Mouse (Mus musculus) forebrain, embryonic 16.5 days (tissue): ENCODE measurements around the gene Ticam1. TPM values are rescaled to one million over a fixed set of nuclear protein-coding genes. Genes with fewer than 3 reads are reported as not detected.
"Not testable (repeated sequence)": the region's sequence is repeated elsewhere in the genome, so short reads cannot be mapped to it uniquely, and the experiment has no call there.

Experiments
- ATAC-seq: fragments of 200-750 bp; cut with Nextera tagmentation; 2 replicates; pipeline ENCODE4 v1.8.0; 2017; ENCODE audit warnings: mild to moderate bottlenecking, moderate library complexity
- H3K27ac ChIP-seq: fragments of 300-500 bp; sonication (generic); 2 replicates; pipeline ENCODE4 v1.5.1; 2014; ENCODE audit warnings: low read length, control low read depth
- H3K27me3 ChIP-seq: fragments of 300-500 bp; sonication (generic); replicated peaks from 2 replicates; pipeline ENCODE4 v1.6.1; 2014; ENCODE audit warnings: low read length; ENCODE audit not compliant: control insufficient read depth, insufficient read depth
- H3K36me3 ChIP-seq: fragments of 300-500 bp; sonication (generic); 2 replicates; pipeline ENCODE4 v1.6.1; 2014; ENCODE audit not compliant: control insufficient read depth, insufficient read depth
- H3K4me1 ChIP-seq: fragments of 300-500 bp; sonication (generic); replicated peaks from 2 replicates; pipeline ENCODE4 v1.6.1; 2014; ENCODE audit warnings: low read length; ENCODE audit not compliant: control insufficient read depth, insufficient read depth
- H3K4me2 ChIP-seq: fragments of 300-500 bp; sonication (generic); 2 replicates; pipeline ENCODE4 v1.6.1; 2014; ENCODE audit warnings: mild to moderate bottlenecking, low read length, control low read depth
- H3K4me3 ChIP-seq: fragments of 300-500 bp; sonication (generic); replicated peaks from 2 replicates; pipeline ENCODE4 v1.5.1; 2014; ENCODE audit warnings: mild to moderate bottlenecking, low read length, control low read depth
- H3K9ac ChIP-seq: fragments of 300-500 bp; sonication (generic); replicated peaks from 2 replicates; pipeline ENCODE4 v1.6.1; 2014; ENCODE audit warnings: low read depth, low read length, control low read depth
- H3K9me3 ChIP-seq: fragments of 300-500 bp; sonication (generic); 2 replicates; pipeline ENCODE4 v1.6.1; 2016; ENCODE audit warnings: low read length; ENCODE audit not compliant: control insufficient read depth
- WGBS: fragments of 180-500 bp; shearing (Covaris S2); extraction: QIAGEN DNeasy Blood & Tissue Kit; methylation state at CpG from one replicate; pipeline ENCODE4 v1.1.7; 2014; 5-methylcytosine and 5-hydroxymethylcytosine counted together
- polyA plus RNA-seq: library from polyadenylated mRNA; unstranded; fragments of >200 nt; fragmentation: Nextera tagmentation; extraction: Ambion mirVana; gene quantifications from 2 replicates; pipeline ENCODE4 v1.2.1, GENCODE M21; 2015

Gene Ticam1
- polyA plus RNA-seq, 1 experiment from 2014 or later: 1.6 TPM

DNA sequence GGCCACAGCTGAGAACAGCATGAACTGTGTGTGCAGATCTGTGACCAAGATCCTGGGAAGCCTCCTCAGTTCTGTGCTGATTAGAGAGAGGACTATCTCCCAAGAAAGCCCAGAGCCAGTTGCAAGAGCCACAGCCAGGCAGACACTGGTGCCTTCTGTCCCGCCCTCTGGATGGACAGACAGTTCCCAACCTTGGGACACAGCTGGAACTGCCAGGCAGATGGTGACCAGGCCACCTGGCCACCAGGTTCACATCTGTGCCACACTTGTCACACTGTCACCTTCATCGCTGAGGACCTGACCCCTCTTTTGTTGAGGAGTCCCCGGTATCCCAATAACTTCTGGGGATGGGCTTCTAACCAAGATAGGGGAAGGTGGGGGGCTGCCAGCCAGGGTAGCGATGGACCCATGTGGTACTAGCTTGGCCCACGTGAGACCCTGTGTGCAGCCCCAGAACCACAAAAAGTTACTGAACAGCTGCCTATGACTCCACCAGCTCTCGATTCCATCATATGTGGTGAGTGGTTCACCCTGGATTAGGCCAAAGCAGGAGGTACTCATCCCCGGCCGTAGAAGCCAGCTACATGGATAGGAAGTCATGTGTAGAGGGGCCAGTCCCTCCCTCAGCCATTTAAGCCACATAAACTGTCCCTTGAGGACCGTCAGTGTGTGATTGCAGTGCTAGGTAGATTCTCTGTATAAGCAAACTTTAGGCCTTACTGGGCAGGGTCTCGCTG is 17.1 kb downstream of the Ticam1 start:
- Histone ChIP-seq H3K4me1 (peaks cover 51% of the 10 kb centered on the region), H3K36me3 (peaks cover 8% of the 10 kb centered on the region), H3K27me3 (no peaks in the 10 kb centered on the region), H3K4me3 (no peak overlapping the region), H3K9ac (no peak overlapping the region), H3K27ac (no peak overlapping the region), H3K9me3 (no peaks in the 10 kb centered on the region), H3K4me2 (no peak overlapping the region)
- no peak for ATAC-seq
- 93% methylated on average over 10 of the region's 10 CpGs for WGBS

DNA sequence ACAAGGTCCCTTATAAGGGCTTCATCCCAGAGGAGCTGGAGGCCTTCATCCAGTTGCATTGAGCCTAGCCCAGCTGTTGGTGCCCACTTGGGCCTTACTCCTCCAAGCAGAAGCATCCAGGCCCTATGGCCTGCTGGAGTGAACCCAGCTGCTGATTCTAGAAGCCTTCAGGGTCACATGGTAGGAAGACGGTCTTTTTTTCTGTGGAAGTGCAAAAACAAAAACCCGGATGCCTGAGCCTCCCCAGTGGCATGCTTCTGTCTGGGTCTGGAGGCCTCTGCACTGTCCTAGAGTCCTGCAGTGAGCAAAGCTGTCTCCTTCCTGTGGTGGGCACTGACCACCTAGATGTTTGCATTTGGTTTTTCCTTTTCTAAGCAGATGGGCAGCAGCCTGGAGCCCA is 17.8 kb downstream of the Ticam1 start:
- not testable (repeated sequence) for H3K4me2 ChIP-seq, H3K4me3 ChIP-seq, H3K9ac ChIP-seq, H3K36me3 ChIP-seq, H3K9me3 ChIP-seq, H3K27me3 ChIP-seq, ATAC-seq, H3K27ac ChIP-seq
- peaks cover 51% of the 10 kb centered on the region for H3K4me1 ChIP-seq
- 70% methylated on average over 2 of the region's 2 CpGs for WGBS

DNA sequence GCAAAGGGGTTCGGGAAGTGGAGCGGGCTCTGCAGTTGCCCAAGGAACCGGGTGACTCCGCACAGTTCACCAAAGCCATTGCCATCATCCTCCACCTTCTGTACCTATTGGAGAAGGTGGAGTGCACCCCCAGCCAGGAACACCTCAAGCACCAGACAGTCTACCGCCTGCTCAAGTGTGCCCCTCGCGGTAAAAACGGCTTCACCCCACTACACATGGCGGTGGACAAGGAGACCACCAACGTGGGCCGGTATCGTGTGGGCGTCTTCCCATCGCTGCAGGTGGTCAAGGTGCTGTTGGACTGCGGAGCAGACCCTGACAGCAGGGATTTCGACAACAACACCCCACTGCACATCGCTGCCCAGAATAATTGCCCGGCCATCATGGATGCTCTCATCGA is 18.3 kb downstream of the Ticam1 start:
- peaks cover 51% of the 10 kb centered on the region for H3K4me1 ChIP-seq
- ATAC-seq, H3K4me2 ChIP-seq, H3K27ac ChIP-seq, H3K9ac ChIP-seq, H3K27me3 ChIP-seq, H3K9me3 ChIP-seq, H3K4me3 ChIP-seq, H3K36me3 ChIP-seq: not testable (repeated sequence)
- 93% methylated on average over 19 of the region's 19 CpGs for WGBS

DNA sequence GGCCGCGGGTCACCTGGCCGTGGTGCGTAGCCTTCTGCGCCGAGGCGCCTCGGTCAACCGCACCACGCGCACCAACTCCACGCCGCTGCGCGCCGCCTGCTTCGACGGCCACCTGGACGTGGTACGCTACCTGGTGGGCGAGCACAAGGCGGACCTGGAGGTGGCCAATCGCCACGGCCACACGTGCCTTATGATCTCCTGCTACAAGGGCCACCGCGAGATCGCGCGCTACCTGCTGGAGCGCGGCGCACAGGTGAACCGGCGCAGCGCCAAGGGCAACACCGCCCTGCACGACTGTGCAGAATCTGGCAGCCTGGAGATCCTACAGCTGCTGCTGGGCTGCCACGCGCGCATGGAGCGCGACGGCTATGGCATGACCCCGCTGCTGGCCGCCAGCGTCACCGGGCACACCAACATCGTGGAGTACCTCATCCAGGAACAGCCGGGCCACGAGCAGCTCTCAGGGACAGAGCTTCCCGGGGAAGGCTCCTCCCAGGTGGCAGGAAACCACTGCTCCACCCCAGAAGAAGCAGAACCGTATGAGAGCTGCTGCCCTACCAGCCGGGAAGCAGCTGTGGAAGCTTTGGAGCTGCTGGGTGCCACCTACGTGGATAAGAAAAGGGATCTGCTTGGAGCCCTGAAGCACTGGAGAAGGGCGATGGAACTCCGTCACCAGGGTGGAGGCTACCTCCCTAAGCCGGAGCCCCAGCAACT is 19.2 kb downstream of the Ticam1 start:
- peak overlapping the region; percentile 72 for H3K4me3 ChIP-seq
- no peak overlapping the region; the same call in 1 of the 2 replicates for H3K27ac ChIP-seq
- no peaks in the 10 kb centered on the region for H3K27me3 ChIP-seq
- WGBS: 12% methylated on average over 58 of the region's 58 CpGs
- no peak for ATAC-seq
- H3K4me1 ChIP-seq: peaks cover 48% of the 10 kb centered on the region
- H3K36me3 ChIP-seq: peaks cover 8% of the 10 kb centered on the region
- no peaks in the 10 kb centered on the region for H3K9me3 ChIP-seq
- H3K4me2 ChIP-seq: peak overlapping the region; percentile 95
- peak overlapping the region; percentile 69 for H3K9ac ChIP-seq

DNA sequence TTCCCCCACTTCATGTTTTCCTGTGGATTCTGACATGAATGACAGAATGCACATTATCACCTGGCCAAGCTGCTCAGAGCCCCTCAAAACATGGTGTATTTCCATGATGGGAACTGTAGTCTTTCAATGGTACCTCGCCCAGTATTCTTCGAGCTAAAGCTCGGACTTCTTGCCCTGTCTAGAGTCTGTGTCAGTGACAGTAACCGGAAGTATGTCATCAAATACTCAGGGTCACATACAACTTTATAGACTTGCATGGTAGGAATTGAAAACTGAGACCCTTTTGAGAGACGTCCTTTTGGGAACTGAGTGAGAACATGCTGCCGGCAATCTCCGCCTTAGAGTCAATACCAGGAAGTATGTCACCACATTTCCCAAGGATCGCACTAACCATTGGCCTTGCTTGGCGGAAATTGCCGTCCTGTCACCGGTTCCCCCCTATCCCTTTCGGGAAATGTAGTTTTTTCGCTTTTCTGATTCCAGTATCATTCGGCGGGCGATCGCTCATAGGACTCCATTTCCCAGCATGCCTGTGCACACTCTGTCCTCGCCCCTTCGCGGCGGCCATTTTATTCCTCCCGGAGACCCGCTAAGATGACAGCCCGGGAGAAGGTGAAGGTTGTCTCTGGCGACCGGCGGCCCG is 20.2 kb downstream of the Ticam1 start, which contains the start of gene Fem1a:
Gene Fem1a (plus strand): TSS at position 572 of the 643 bp plus-strand sequence.
- H3K36me3 ChIP-seq: peaks cover 8% of the 10 kb centered on the region
- peak within 1 kb of the TSS; percentile 92 for H3K27ac ChIP-seq
- peak within 1 kb of the TSS; percentile 95 for H3K4me2 ChIP-seq
- H3K9me3 ChIP-seq: no peaks in the 10 kb centered on the region
- peaks cover 46% of the 10 kb centered on the region for H3K4me1 ChIP-seq
- H3K9ac ChIP-seq: peak within 1 kb of the TSS; percentile 69
- peak within 1 kb of the TSS; percentile 72 for H3K4me3 ChIP-seq
- ATAC-seq: peak; percentile 94
- H3K27me3 ChIP-seq: no peaks in the 10 kb centered on the region
- 0% methylated on average over 28 of the region's 28 CpGs for WGBS

DNA sequence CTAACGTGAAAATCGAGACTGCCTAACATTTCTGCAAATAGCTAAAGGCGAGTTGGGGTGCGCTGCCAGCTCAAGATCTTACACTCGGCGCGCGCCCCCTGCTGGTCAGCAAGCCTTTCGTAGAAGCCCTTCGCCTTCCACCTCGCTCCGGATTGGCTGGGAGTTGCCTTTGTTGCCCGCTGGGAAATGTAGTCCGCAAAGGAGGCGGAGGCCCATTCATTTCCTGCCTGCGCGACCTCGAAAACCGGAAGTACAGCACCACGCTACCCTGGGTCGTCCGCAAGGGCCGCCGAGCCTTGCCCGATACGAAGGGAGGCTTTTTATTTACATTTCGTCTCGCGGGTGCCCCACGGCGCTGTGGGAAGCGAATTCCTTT is 20.7 kb downstream of the Ticam1 start:
- Histone ChIP-seq H3K4me3 (peak overlapping the region; percentile 72), H3K9me3 (no peaks in the 10 kb centered on the region), H3K36me3 (peaks cover 6% of the 10 kb centered on the region), H3K27me3 (no peaks in the 10 kb centered on the region), H3K4me2 (peak overlapping the region; percentile 73), H3K27ac (peak overlapping the region; percentile 92), H3K4me1 (peaks cover 46% of the 10 kb centered on the region), H3K9ac (peak overlapping the region; percentile 63)
- peak; percentile 93 for ATAC-seq
- WGBS: 0% methylated on average over 32 of the region's 32 CpGs

DNA sequence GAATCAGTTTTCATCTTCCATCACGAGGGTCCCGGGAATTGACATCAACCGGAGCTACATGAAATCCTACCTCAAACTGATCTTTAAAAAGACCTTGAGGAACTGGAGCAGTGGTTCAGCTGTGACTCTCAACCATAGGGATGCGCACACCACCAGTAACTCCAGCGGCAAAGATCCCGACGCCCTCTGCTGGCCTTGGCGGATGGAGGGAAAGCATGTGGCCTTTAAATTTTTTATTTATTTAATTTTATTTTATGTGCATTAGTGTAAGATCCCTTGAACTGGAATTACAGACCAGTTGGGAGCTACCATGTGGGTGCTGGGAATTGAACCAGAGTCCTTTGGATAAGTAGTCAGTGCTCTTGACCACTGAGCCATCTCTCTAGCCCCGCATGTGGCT is 21.2 kb downstream of the Ticam1 start:
- WGBS: 11% methylated on average over 9 of the region's 9 CpGs
- H3K36me3 ChIP-seq: peaks cover 6% of the 10 kb centered on the region; the same call in 1 of the 2 replicates
- H3K9ac ChIP-seq: no peak overlapping the region
- peak overlapping the region; percentile 92 for H3K27ac ChIP-seq
- H3K4me2 ChIP-seq: peak overlapping the region; percentile 38
- H3K9me3 ChIP-seq: no peaks in the 10 kb centered on the region
- H3K27me3 ChIP-seq: no peaks in the 10 kb centered on the region
- ATAC-seq: peak; percentile 1; the same call in 1 of the 2 replicates
- H3K4me1 ChIP-seq: peaks cover 44% of the 10 kb centered on the region
- peak overlapping the region; percentile 3; the same call in 1 of the 2 replicates for H3K4me3 ChIP-seq

DNA sequence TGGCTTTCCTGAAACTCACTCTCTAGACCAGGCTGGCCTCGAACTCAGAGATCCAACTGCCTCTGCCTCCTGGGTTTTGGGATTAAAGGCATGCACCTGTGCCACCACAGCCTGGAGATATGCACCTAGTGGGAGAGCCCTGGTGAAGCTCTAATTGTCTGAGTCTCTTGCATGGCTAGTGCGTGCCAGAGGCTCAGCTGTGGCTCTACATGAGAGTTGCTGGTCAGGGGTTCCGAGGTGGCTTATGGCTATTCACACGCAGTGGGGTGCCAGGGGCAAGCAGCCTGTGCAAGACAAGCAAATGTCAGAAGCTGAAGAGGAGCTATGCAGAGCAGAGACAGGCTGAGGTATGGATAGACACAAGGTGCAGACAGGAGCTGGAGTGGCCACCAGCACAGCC is 21.9 kb downstream of the Ticam1 start:
- ATAC-seq: no peak
- H3K27me3 ChIP-seq: no peaks in the 10 kb centered on the region
- no peak overlapping the region for H3K4me3 ChIP-seq
- 0 out of 2 replicates have a peak overlapping the region, but pooled peaks have one; percentile 5 for H3K9ac ChIP-seq
- H3K36me3 ChIP-seq: 0 out of 2 replicates have a peak, but pooled peaks cover 3% of the 10 kb centered on the region
- no peak overlapping the region for H3K4me2 ChIP-seq
- no peaks in the 10 kb centered on the region for H3K9me3 ChIP-seq
- H3K4me1 ChIP-seq: peaks cover 37% of the 10 kb centered on the region
- WGBS: 79% methylated on average over 4 of the region's 4 CpGs
- H3K27ac ChIP-seq: no peak overlapping the region
